Mouse (Mus musculus): ENCODE measurements around the gene Fign. TPM values are rescaled to one million over a fixed set of nuclear protein-coding genes. Genes with fewer than 3 reads are reported as not detected.

Fign gene
- 1 to 10 TPM; 2.3 to 5.0 TPM for total RNA-seq (2021)

DNA sequence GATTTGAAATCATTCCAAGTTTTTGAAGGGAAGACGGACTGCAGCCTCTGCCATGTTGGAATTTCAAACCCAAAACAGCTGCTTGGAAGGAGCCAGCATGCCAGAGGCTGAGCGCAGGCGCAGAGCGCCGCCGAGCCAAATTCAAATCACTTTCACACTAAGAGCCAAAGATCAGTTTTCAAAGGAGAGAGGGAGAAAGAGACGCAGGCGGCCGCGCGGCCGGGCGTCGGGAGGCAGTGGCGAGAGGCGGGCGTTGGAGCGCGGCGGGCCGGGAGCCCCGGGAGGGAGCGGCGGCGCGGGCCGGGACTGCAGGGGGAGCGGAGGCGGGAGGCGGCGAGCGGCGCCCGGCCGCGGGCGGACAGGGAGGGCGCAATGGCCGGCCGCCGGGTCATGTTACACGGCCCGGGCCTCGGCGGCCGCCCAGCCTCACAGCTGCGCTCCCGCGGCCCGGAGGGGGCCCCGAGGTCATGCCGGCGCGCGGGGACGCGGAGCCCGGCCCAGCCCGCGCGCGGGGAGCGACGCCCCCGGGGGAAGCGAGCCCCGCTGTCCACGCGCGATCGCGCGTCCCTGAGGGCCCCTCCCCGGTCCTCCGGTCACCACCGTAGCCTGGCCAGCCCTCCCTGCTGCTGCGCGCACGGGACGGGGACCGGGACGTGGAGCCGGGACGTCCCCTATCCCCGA, at the start of gene Fign:
Gene Fign, minus strand, starts transcription at position 102 of the 681 bp plus-strand sequence.
- DNase-seq (ENCODE audit: low spot score in 2 of 2) = peak; percentile 68 to 69

GRCm38 (mm10) chr2:64133597-64133996, 35.8 kb upstream of the Fign start:
- intact Hi-C loops (cut with DNase I) = no loop called here
- no peak for DNase-seq (ENCODE audit: low spot score in 2 of 2)

More for the DNA sequence above, at the start of gene Fign:
- intact Hi-C loops (cut with DNase I) = loop anchor here (5.0 to 10.0 kb wide), 2 partner anchors 126 to 393 kb away; no protein-coding TSS in a partner anchor

DNA sequence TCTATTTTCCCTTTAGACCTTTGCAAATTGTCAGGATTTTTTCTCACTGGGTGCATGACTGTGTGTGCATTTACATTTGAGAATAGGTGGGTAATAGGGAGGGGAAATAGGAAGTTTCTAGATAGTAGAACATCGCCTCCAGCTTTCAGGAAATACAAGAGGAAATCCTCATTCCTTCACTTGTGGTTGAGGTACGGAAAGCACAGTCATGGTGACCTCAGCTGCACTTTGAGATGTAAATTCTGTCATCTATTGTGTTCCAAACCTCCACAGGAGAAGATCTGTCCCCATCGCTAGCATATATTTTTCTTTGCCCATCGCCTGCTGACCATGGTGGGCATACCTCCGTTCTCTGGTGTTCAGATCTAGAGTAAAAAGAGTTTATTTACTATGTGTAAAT, 22.7 kb upstream of the Fign start:
- no peak for DNase-seq (ENCODE audit: low spot score in 2 of 2)
- intact Hi-C loops (cut with DNase I) = no loop called here

- intact Hi-C loops (cut with DNase I) = no loop called here
- no peak for DNase-seq (ENCODE audit: low spot score in 2 of 2)
These were observed 18.8 kb upstream of the Fign start for GRCm38 (mm10) chr2:64116613-64117012.

- no peak for DNase-seq (ENCODE audit: low spot score in 2 of 2)
- intact Hi-C loops (cut with DNase I) = no loop called here
These were observed 13.3 kb upstream of the Fign start for GRCm38 (mm10) chr2:64111133-64111532.

- intact Hi-C loops (cut with DNase I) = no loop called here
- no peak for DNase-seq (ENCODE audit: low spot score in 2 of 2)
These were observed 12.0 kb upstream of the Fign start for GRCm38 (mm10) chr2:64109860-64110259.

DNA sequence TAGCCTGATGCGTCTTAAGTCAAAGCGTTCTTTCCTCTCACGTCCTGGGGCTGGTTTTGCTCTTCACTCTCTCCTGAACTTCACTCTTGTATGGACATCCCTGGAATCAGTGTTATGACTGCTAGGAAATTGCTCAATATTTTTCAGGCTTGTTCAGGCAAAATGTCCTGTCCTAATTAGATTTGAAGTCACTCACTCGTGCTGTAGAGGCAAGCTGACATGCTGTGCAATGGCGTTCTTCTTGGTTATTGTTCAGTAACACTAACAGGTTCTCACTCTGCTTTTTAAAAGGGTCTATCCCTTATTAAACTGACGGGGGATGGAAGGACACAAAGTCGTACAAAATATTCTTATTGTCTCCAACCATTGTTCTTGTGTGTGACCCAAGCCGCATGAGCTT, 10.2 kb upstream of the Fign start:
- no peak for DNase-seq (ENCODE audit: low spot score in 2 of 2)
- intact Hi-C loops (cut with DNase I) = no loop called here

DNA sequence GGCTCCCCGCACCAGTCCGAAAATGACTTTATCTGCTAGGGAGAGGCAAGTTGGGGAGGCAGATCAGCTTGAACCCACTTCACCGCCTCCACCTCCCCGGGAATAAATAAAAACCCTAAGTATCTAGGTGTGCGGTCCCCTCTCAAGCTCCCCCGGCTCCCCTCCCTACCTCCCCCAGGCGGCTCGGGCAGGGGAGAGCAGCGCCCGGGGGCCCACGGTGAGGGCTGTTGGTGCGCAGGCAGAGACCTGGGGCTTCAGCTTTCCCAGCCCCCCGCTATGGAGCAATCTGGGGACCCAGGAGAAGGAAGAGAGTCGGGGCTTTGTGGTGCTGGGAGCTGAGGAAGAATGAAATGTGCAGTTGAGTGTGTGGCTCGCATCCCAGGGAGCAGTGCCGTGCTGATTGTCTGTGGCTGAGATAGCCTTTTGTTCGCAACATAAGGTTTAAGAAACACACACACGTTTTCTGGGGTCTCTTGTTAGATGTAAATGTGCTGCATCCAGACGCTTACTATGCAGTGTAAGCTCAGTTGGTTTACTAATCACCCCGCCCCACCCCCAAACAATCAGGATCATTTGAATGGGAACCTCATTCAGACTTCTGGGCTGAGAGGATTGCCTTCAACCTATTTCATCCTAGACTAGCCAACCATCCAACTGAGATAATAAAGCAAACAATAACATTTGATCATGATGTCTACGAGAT, 931 bp upstream of the Fign start:
- intact Hi-C loops (cut with DNase I) = loop anchor here (5.0 to 10.0 kb wide), 2 partner anchors 126 to 394 kb away; no protein-coding TSS in a partner anchor

DNA sequence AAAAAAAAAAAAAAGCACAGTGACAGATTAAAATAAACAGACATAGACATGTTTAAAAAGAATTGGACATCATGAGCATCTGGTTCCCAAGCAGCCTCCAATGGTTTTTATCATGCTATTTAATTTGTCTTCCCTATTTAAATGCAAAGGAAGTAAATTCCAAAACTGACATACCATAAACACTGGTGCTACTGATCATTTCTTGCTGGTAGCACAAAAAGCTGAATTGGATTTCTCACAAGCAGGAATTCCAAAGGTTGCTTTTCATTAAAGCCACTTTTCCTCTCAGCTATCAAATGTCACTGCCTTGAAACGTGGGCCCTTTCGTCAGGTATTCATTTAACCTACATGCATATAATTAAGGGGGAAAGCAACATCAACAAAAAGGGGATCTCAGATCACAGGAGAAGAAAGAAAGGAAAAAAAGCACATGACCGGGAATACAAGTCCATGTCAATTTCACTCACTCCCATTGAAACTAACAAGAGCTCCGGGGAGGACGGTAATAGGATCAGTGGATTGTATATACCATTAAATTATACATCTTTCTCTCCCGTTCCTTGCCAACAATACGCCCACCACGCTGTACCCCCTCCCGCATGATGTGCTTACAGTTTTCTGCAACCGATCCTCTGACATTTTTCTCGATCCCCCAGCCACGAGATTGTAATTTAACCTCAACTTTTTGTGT, 972 bp downstream of the Fign start:
- intact Hi-C loops (cut with DNase I) = loop anchor here (5.0 to 10.0 kb wide), 2 partner anchors 125 to 392 kb away; no protein-coding TSS in a partner anchor

More for the DNA sequence above, 931 bp upstream of the Fign start:
- no peak for DNase-seq (ENCODE audit: low spot score in 2 of 2)

GRCm38 (mm10) chr2:64096176-64096575, 1.7 kb downstream of the Fign start:
- no peak for DNase-seq (ENCODE audit: low spot score in 2 of 2)
- intact Hi-C loops (cut with DNase I) = loop anchor here (5.0 to 10.0 kb wide), 2 partner anchors 124 to 391 kb away; no protein-coding TSS in a partner anchor

More for the DNA sequence above, 972 bp downstream of the Fign start:
- DNase-seq (ENCODE audit: low spot score in 2 of 2) = no peak

DNA sequence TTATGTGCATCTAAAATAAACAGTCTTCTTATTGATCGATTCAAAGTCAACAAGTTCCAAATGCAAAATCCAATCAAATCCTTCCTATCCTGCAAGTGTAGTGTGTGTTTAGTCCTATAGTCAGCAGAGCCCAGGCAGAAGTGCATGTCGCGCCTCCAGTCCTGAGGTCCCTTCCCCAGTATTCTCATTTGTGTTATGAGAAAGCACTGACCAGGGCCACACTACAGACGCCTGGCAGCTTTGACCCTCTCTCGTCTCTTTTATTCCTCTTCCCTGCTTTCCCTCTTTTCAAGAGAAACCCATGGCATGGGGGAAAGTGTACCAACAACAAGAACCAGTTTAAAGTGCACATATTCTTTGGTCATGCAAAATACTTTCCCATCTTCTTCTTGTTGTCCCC, 2.3 kb downstream of the Fign start:
- intact Hi-C loops (cut with DNase I) = loop anchor here (5.0 to 10.0 kb wide), 2 partner anchors 123 to 391 kb away; no protein-coding TSS in a partner anchor
- DNase-seq (ENCODE audit: low spot score in 2 of 2) = no peak

DNA sequence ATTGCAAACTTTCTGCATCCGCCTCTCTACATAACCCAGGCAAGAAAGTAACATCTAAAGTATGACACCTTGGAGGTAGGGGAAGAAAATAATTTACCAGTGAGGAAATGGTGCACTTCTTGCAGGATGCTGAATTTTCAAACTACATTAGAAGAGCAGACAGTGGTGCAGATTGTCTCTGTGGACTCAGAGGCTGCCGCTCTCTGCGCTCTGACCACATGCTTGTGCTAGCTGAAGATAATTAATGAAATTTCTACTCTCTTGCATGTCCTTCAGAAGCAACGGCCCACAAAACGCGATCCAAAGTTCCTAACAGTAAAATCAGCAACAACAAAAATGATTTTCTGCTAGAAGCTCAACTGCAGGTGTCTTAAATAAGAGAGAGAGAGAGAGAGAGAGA, 4.8 kb downstream of the Fign start:
- DNase-seq (ENCODE audit: low spot score in 2 of 2) = no peak
- intact Hi-C loops (cut with DNase I) = loop anchor here (10.0 kb wide), 1 partner anchor 388 kb away; no protein-coding TSS in a partner anchor

DNA sequence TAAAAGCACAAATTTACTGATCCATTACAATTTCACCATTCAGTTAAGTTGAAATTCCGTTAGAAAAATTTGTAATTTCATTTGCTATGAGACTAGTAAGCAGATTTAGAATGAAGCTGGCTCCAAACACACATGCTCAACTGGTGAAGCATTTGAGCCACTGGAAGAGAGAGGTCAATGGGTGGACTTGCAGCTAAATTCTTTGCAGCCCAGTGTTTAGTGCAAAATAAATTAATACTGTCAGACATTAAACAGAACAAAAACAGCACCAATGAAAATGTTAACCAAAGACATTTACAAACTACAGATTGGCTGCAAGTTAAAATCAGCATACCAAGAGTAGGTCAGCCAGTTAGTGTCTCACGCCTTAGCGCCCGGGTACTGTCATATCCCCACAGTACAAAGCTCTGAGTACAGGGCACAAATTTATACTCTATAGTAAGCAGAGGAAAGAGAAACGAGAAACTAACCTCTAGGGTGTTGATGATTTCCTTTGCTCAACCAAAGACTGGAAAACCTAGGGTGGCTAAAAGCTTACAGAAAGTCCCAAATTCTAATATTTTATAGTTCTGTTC, 13.9 kb downstream of the Fign start:
- no peak for DNase-seq (ENCODE audit: low spot score in 2 of 2)
- intact Hi-C loops (cut with DNase I) = no loop called here

GRCm38 (mm10) chr2:64079765-64080164, 18.1 kb downstream of the Fign start:
- intact Hi-C loops (cut with DNase I) = no loop called here
- DNase-seq (ENCODE audit: low spot score in 2 of 2) = no peak

- no peak for DNase-seq (ENCODE audit: low spot score in 2 of 2)
- intact Hi-C loops (cut with DNase I) = no loop called here
These were observed 19.3 kb downstream of the Fign start for GRCm38 (mm10) chr2:64078551-64078950.

GRCm38 (mm10) chr2:64077846-64078245, 20.0 kb downstream of the Fign start:
- DNase-seq (ENCODE audit: low spot score in 2 of 2) = no peak

DNA sequence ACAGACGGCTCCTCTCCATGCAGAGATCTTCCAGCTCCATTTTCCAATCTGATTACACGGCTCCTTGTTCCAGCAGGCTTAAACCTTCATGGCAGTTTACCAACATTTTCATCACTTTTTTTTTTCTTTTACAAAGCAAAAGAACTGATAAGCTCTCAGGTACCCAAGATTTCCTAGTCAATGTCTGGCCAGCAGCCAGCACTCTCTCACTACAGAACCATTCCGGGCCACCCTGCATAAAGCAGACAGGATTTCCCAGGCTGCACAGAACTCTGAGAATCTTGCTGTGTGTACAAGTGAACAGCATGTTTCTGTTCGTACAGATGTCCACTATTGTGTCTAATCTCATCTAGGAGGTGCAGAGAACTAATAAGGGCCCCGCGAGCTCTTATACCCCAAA, 22.0 kb downstream of the Fign start:
- no peak for DNase-seq (ENCODE audit: low spot score in 2 of 2)
- intact Hi-C loops (cut with DNase I) = no loop called here

More at GRCm38 (mm10) chr2:64077846-64078245, 20.0 kb downstream of the Fign start:
- intact Hi-C loops (cut with DNase I) = no loop called here

DNA sequence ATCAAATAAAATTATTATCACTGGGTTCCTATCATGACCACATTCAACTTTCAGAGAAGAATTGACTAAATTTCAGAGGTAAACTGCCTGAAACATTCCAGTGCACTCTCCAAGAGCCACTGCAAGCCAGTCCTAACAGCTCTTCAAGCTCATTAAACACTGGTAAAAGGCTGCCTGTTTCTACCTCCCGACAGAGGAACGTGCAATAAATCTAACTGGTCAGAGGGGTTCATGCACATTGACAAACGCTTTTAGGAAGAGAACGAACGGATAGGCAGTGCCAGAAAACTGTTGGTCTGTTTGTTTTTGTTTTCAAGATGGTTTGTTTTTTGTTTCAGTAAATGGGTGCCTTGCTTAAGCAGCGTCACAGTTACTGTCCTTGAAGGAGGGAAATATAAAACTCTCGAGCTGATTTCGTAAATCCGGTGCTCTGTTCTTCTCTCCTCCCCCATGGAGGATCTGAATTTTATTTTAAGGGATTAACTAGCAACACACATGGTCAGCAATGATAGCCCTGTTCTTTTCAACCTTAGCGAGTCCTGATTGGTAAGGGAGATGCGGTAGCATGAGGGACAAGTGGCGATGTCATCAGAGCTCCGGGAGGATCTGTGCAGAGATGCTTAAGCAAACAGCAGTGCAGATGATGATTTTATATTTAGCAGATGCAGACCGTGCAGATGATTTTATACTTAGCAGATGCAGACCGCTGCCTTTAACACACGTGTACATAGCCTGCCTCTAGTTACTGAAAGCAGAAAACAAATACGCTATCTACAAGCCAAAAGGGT, 23.0 kb downstream of the Fign start:
- no peak for DNase-seq (ENCODE audit: low spot score in 2 of 2)
- intact Hi-C loops (cut with DNase I) = no loop called here

- intact Hi-C loops (cut with DNase I) = no loop called here
- DNase-seq (ENCODE audit: low spot score in 2 of 2) = no peak
These were observed 25.7 kb downstream of the Fign start for GRCm38 (mm10) chr2:64072158-64072557.

All from left cerebral cortex, postnatal 36 days (tissue).